Comparison of ENCODE assay signal across 11 mouse cellular contexts in the genomic region with DNA sequence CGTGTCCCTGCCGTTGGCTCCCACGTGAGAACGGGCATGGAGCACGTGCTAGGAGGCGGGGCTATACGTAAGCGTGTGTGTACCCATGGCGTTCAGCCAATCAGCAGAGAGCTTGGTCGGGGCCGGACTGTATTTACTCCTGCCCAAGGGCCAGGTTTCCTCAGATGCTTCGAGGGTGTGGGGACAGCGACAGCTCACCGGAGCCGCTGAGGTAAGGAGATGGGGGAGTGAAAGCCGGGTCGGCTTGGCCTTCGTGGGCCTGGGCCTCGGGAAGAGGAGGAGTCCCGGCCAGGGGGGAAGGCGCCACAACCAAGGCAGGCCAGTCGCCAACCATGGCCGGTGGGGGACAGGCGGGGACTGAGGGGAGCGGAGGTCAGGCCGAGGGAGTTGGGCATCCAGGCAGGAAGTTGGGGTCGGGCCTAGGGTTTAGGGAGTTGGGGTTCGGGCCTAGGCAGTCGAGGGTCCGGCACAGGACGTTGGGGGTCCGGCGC. TPM values are rescaled to one million over a fixed set of nuclear protein-coding genes. Genes with fewer than 3 reads are reported as not detected.
DNase-seq lines count a peak whose midpoint lies in the region; ATAC-seq and TF ChIP-seq lines count a peak whose summit lies in the region.
"Had no signal": no experiment of that assay in that cellular context is flagged by ENCODE, and none has a peak within 500 bp of the region (broad histone marks: within the 10 kb centered on the region; RNA-seq: fewer than 3 reads in every experiment).

A gene (plus strand): TSS at position 68 of the 491 bp plus-strand sequence.

- TF ChIP-seq CTCF in forebrain, postnatal 0 days (IDR thresholded peaks at IDR 0.05; ENCODE audit: low read depth): no peak
- no peak for TF ChIP-seq CTCF in ES-Bruce4 (IDR thresholded peaks at IDR 0.05; ENCODE audit: low read depth, low read length)
- no peak for TF ChIP-seq CTCF in gastrocnemius, adult 2 months (IDR thresholded peaks at IDR 0.05)

- intact Hi-C loops in left cerebral cortex, postnatal 10 days (cut with DNase I): no loop called here
- intact Hi-C loops in left cerebral cortex, postnatal 4 days (cut with DNase I): no loop called here
- intact Hi-C loops in gastrocnemius, adult 2 months (cut with DNase I): no loop called here

- H3K27ac ChIP-seq in forebrain, embryonic 11.5 days (ENCODE audit: low read depth, low read length): no peak within 1 kb of the TSS
- no peak within 1 kb of the TSS for H3K27ac ChIP-seq in forebrain, postnatal 0 days (ENCODE audit: low read depth, low read length)
- H3K27ac ChIP-seq in ES-Bruce4 (ENCODE audit: insufficient read depth, low read length): no peak within 1 kb of the TSS
- H3K27ac ChIP-seq in gastrocnemius, adult 2 months: no peak within 1 kb of the TSS

- no peak within 1 kb of the TSS for H3K4me3 ChIP-seq in forebrain, embryonic 11.5 days (ENCODE audit: low read depth, low read length)
- H3K4me3 ChIP-seq in forebrain, postnatal 0 days (ENCODE audit: low read depth, low read length): no peak within 1 kb of the TSS
- H3K4me3 ChIP-seq in ES-Bruce4 (ENCODE audit: low read depth, low read length): peak within 1 kb of the TSS; percentile 46
- no peak within 1 kb of the TSS for H3K4me3 ChIP-seq in gastrocnemius, adult 2 months
- H3K4me3 ChIP-seq: megakaryocyte, embryonic 14.5 days had no signal

- peak; percentile 54 for DNase-seq in forebrain, embryonic 11.5 days (ENCODE audit: low spot score)
- DNase-seq in forebrain, postnatal 0 days: no peak
- DNase-seq in left cerebral cortex, postnatal 10 days (ENCODE audit: extremely low spot score in 1 of 2, low spot score in 2 of 2): peak; percentile 4 to 40
- no peak for DNase-seq in left cerebral cortex, postnatal 4 days
- peak; percentile 23 for DNase-seq in kidney, postnatal 10 days
- DNase-seq in gastrocnemius, adult 2 months: no peak
- DNase-seq in left cerebral cortex, adult 11 months (ENCODE audit: low spot score): no peak
- DNase-seq: B cell, adult 2 months; heart, postnatal 14 days had no signal

- H3K27me3 ChIP-seq in forebrain, embryonic 11.5 days (ENCODE audit: control insufficient read depth, insufficient read depth, low read length): no peaks in the 10 kb centered on the region
- H3K27me3 ChIP-seq in forebrain, postnatal 0 days (ENCODE audit: insufficient read depth, low read length): no peaks in the 10 kb centered on the region
- H3K27me3 ChIP-seq in ES-Bruce4 (ENCODE audit: control insufficient read depth, insufficient read depth, low read length, poor library complexity, severe bottlenecking): no peaks in the 10 kb centered on the region

- H3K9ac ChIP-seq in forebrain, embryonic 11.5 days (ENCODE audit: low read length): no peak within 1 kb of the TSS
- H3K9ac ChIP-seq in forebrain, postnatal 0 days: no peak within 1 kb of the TSS
- H3K9ac ChIP-seq in ES-Bruce4 (ENCODE audit: low read depth, poor library complexity, severe bottlenecking): 0 out of 2 replicates have a peak within 1 kb of the TSS, but pooled peaks have one; percentile 2

- no peak within 1 kb of the TSS for H3K4me2 ChIP-seq in forebrain, embryonic 11.5 days (ENCODE audit: low read depth, low read length, severe bottlenecking)
- H3K4me2 ChIP-seq in forebrain, postnatal 0 days (ENCODE audit: low read depth): no peak within 1 kb of the TSS

- H3K4me1 ChIP-seq in forebrain, embryonic 11.5 days (replicated peaks; ENCODE audit: control insufficient read depth, insufficient read depth, low read length): no peaks in the 10 kb centered on the region
- no peaks in the 10 kb centered on the region for H3K4me1 ChIP-seq in forebrain, postnatal 0 days (ENCODE audit: insufficient read depth)
- H3K4me1 ChIP-seq in ES-Bruce4 (ENCODE audit: control insufficient read depth, insufficient read depth, low read length): no peaks in the 10 kb centered on the region
- H3K4me1 ChIP-seq: megakaryocyte, embryonic 14.5 days had no signal

- TF ChIP-seq POLR2A in ES-Bruce4 (IDR thresholded peaks at IDR 0.05; ENCODE audit: insufficient read depth, low read length): no peak

- H3K36me3 ChIP-seq in forebrain, embryonic 11.5 days (ENCODE audit: control insufficient read depth, insufficient read depth, low read length): no peaks in the 10 kb centered on the region
- no peaks in the 10 kb centered on the region for H3K36me3 ChIP-seq in forebrain, postnatal 0 days (ENCODE audit: insufficient read depth)
- no peaks in the 10 kb centered on the region for H3K36me3 ChIP-seq in ES-Bruce4 (ENCODE audit: control insufficient read depth, insufficient read depth, low read length, poor library complexity, severe bottlenecking)

- no peak for TF ChIP-seq EP300 in ES-Bruce4 (IDR thresholded peaks at IDR 0.05; ENCODE audit: insufficient read depth, low read depth, low read length)

- 85% methylated on average over 33 of the region's 33 CpGs for WGBS in forebrain, embryonic 11.5 days
- WGBS in forebrain, postnatal 0 days: 88% methylated on average over 33 of the region's 33 CpGs

- H3K9me3 ChIP-seq in forebrain, embryonic 11.5 days (ENCODE audit: control insufficient read depth, low read length): no peaks in the 10 kb centered on the region
- no peaks in the 10 kb centered on the region for H3K9me3 ChIP-seq in forebrain, postnatal 0 days (ENCODE audit: low read length)
- no peaks in the 10 kb centered on the region for H3K9me3 ChIP-seq in ES-Bruce4 (replicated peaks; ENCODE audit: control insufficient read depth, insufficient read depth, low read length, poor library complexity, severe bottlenecking)

- ATAC-seq in forebrain, embryonic 11.5 days (replicated peaks; ENCODE audit: low FRiP score): no peak; the same call in 1 of the 2 replicates
- ATAC-seq in forebrain, postnatal 0 days: no peak

RNA-seq across cellular contexts. Expression of the gene that starts here (rescaled TPM):
- 0.37 and 0.45 TPM in 2 replicates for polyA plus RNA-seq in forebrain, embryonic 11.5 days (2014; fragmentation: Nextera tagmentation; extraction: Ambion mirVana)
- 0.38 and 0.57 TPM in 2 replicates for total RNA-seq in forebrain, postnatal 0 days (2014; rRNA removed)
- 0.64 and 1.0 TPM in 2 replicates for polyA plus RNA-seq in forebrain, postnatal 0 days (2015; fragmentation: Nextera tagmentation; extraction: Ambion mirVana)
- total RNA-seq in left cerebral cortex, postnatal 10 days (2021): 1 to 10 TPM in 1 of 2 experiments, under 1 TPM in 1; 0.77 to 1.7 TPM
- 1 to 10 TPM in 1 of 2 experiments, under 1 TPM in 1; 0.54 to 1.2 TPM for total RNA-seq in left cerebral cortex, postnatal 4 days (2021)
- polyA plus RNA-seq in ES-Bruce4 (2011; ENCODE audit: insufficient read depth, insufficient read length, low read depth, missing spikeins): 10.1 and 15.9 TPM in 2 replicates
- not detected for total RNA-seq in gastrocnemius, adult 2 months (2021)
- total RNA-seq: heart, postnatal 14 days had no signal

Comparison
In these comparisons a context has a peak if more than half of its experiments do, and no peak if none do; other contexts are left out.
1. DNase-seq: peak in left cerebral cortex, postnatal 10 days (2 of 2) and kidney, postnatal 10 days (single experiment); none in forebrain, postnatal 0 days (single experiment), left cerebral cortex, postnatal 4 days (single experiment), gastrocnemius, adult 2 months (single experiment) and left cerebral cortex, adult 11 months (single experiment).
2. Peak in DNase-seq in forebrain, embryonic 11.5 days; RNA of the gene not detected or under 1 TPM.